In the genomic region with DNA sequence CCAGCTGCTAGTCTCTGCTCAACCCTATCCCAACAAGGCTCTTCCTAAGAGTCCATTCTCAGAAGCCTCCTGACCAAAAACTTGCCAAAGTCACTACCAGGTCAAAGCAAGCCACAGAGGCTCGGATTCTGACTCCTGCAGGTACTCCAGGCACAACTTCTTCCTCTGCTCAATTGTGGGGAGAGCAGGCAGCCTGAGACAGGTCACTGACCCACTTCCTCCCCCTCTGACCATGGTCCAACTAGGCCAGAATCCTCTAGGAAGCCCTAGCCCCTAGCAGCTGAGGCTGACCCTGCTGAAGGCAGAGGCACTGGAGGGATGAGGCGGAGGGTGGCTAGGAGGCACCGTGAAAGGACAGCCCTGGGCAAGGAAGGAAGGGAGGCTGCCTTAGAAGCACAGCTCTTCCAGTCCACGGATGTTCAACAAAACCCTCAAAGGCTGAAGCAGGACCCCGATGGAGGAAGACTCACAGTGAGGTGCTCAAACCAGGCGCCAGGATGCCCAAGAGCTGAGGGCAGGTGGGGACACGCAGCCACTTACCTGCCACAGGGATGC, we compare ENCODE assay signal across 8 mouse cellular contexts. TPM values are rescaled to one million over a fixed set of nuclear protein-coding genes. Genes with fewer than 3 reads are reported as not detected.
A peak's percentile ranks its signal among the peaks of the same experiment; 100 is the strongest.
DNase-seq lines count a peak whose midpoint lies in the region; ATAC-seq and TF ChIP-seq lines count a peak whose summit lies in the region.

No protein-coding gene starts in this region.

- H3K27ac ChIP-seq in embryonic facial prominence, embryonic 14.5 days (replicated peaks; ENCODE audit: low read depth, low read length), result peak overlapping the region; percentile 44
- H3K27ac ChIP-seq in kidney, adult 2 months (ENCODE audit: insufficient read depth, low read depth, low read length), result peak overlapping the region; percentile 44
- peak overlapping the region; percentile 76; the same call in 1 of the 2 replicates for H3K27ac ChIP-seq in midbrain, embryonic 16.5 days (ENCODE audit: low read length)

- peaks cover 59% of the 10 kb centered on the region for H3K4me1 ChIP-seq in lung, adult 2 months (ENCODE audit: control insufficient read depth, insufficient read depth, low read length)
- H3K4me1 ChIP-seq in embryonic facial prominence, embryonic 14.5 days (ENCODE audit: control insufficient read depth, insufficient read depth, low read length), result peaks cover 63% of the 10 kb centered on the region
- peaks cover 61% of the 10 kb centered on the region for H3K4me1 ChIP-seq in kidney, adult 2 months (ENCODE audit: control insufficient read depth, insufficient read depth, low read length)
- H3K4me1 ChIP-seq in midbrain, embryonic 16.5 days (ENCODE audit: control insufficient read depth, insufficient read depth, low read length), result peaks cover 46% of the 10 kb centered on the region

- DNase-seq in lung, adult 2 months, result no peak
- no peak for DNase-seq in lung, postnatal 14 days
- no peak for DNase-seq in embryonic facial prominence, embryonic 14.5 days (ENCODE audit: low spot score)
- peak; percentile 56 for DNase-seq in kidney, adult 2 months
- no peak for DNase-seq in adrenal gland, adult 18-20 months (ENCODE audit: low spot score in 2 of 2)
- no peak for DNase-seq in layer of hippocampus, adult 18-20 months (ENCODE audit: low spot score in 2 of 2)
- DNase-seq in adrenal gland, adult 2 months, result no peak

- H3K4me3 ChIP-seq in lung, adult 2 months (replicated peaks; ENCODE audit: extremely low read depth, low read depth, low read length), result peak overlapping the region; percentile 70
- H3K4me3 ChIP-seq in embryonic facial prominence, embryonic 14.5 days (ENCODE audit: low read depth, low read length), result peak overlapping the region; percentile 39
- peak overlapping the region; percentile 40 for H3K4me3 ChIP-seq in kidney, adult 2 months (ENCODE audit: insufficient read depth, low read depth, low read length)
- peak overlapping the region; percentile 25 for H3K4me3 ChIP-seq in midbrain, embryonic 16.5 days (ENCODE audit: low read depth, low read length)

- H3K4me2 ChIP-seq in embryonic facial prominence, embryonic 14.5 days (ENCODE audit: low read depth, low read length), result peak overlapping the region; percentile 63
- peak overlapping the region; percentile 51 for H3K4me2 ChIP-seq in midbrain, embryonic 16.5 days (ENCODE audit: low read length)

- no peaks in the 10 kb centered on the region for H3K9me3 ChIP-seq in embryonic facial prominence, embryonic 14.5 days (ENCODE audit: control insufficient read depth, low read length)
- no peaks in the 10 kb centered on the region for H3K9me3 ChIP-seq in midbrain, embryonic 16.5 days (replicated peaks; ENCODE audit: control insufficient read depth, low read length, poor library complexity, severe bottlenecking)

- no peak for ATAC-seq in embryonic facial prominence, embryonic 14.5 days (ENCODE audit: low read depth)
- ATAC-seq in midbrain, embryonic 16.5 days, result no peak

- 23% methylated on average over 7 of the region's 7 CpGs for WGBS in lung, adult 2 months
- WGBS in embryonic facial prominence, embryonic 14.5 days, result 44% methylated on average over 7 of the region's 7 CpGs
- WGBS in kidney, adult 2 months, result 44% methylated on average over 7 of the region's 7 CpGs
- 75% methylated on average over 7 of the region's 7 CpGs for WGBS in midbrain, embryonic 16.5 days

- H3K27me3 ChIP-seq in embryonic facial prominence, embryonic 14.5 days (replicated peaks; ENCODE audit: control insufficient read depth, insufficient read depth, low read length), result no peaks in the 10 kb centered on the region
- no peaks in the 10 kb centered on the region for H3K27me3 ChIP-seq in kidney, adult 2 months (replicated peaks; ENCODE audit: control insufficient read depth, insufficient read depth, low read length)
- H3K27me3 ChIP-seq in midbrain, embryonic 16.5 days (ENCODE audit: control insufficient read depth, insufficient read depth, low read depth, low read length), result no peaks in the 10 kb centered on the region

- no peak for TF ChIP-seq CTCF in lung, adult 2 months (IDR thresholded peaks at IDR 0.05; ENCODE audit: insufficient read depth, low read length)
- no peak for TF ChIP-seq CTCF in kidney, adult 2 months (conservative IDR thresholded peaks at IDR 0.05; ENCODE audit: insufficient read depth, insufficient read length, low read depth, low read length)

- 0 out of 2 replicates have a peak, but pooled peaks cover 14% of the 10 kb centered on the region for H3K36me3 ChIP-seq in embryonic facial prominence, embryonic 14.5 days (ENCODE audit: control insufficient read depth, insufficient read depth, low read length)
- no peaks in the 10 kb centered on the region for H3K36me3 ChIP-seq in kidney, adult 2 months (ENCODE audit: control insufficient read depth, insufficient read depth, low read length)
- peaks cover 9% of the 10 kb centered on the region for H3K36me3 ChIP-seq in midbrain, embryonic 16.5 days (ENCODE audit: control insufficient read depth, insufficient read depth, low read length)

- TF ChIP-seq POLR2A in lung, adult 2 months (IDR thresholded peaks at IDR 0.05; ENCODE audit: borderline replicate concordance, extremely low read depth, low read depth, low read length), result no peak
- no peak for TF ChIP-seq POLR2A in kidney, adult 2 months (IDR thresholded peaks at IDR 0.05; ENCODE audit: low read depth, low read length)

- peak overlapping the region; percentile 58 for H3K9ac ChIP-seq in embryonic facial prominence, embryonic 14.5 days (ENCODE audit: low read depth, low read length)
- H3K9ac ChIP-seq in midbrain, embryonic 16.5 days (ENCODE audit: low read depth, low read length), result peak overlapping the region; percentile 54

RNA-seq across cellular contexts. Expression of a gene that starts 12.0 kb away (rescaled TPM):
- 140 and 160 TPM in 2 replicates for polyA plus RNA-seq in lung, adult 2 months (2012; rRNA removed)
- polyA plus RNA-seq in embryonic facial prominence, embryonic 14.5 days (2014; fragmentation: Nextera tagmentation; extraction: Ambion mirVana), result 44.0 and 47.2 TPM in 2 replicates
- 69.2 TPM in 2 replicates for polyA plus RNA-seq in kidney, adult 2 months (2012; rRNA removed)
- 74.4 and 76.3 TPM in 2 replicates for polyA plus RNA-seq in midbrain, embryonic 16.5 days (2015; fragmentation: Nextera tagmentation; extraction: Ambion mirVana)
- total RNA-seq in adrenal gland, adult 18-20 months (2021), result 100 to 1,000 TPM in 1 of 2 experiments, 10 to 100 TPM in 1; 79.1 to 115 TPM
- 100 to 1,000 TPM; 258 to 266 TPM for total RNA-seq in layer of hippocampus, adult 18-20 months (2021)
- total RNA-seq in adrenal gland, adult 2 months (2021), result 100 to 1,000 TPM in 1 of 2 experiments, 10 to 100 TPM in 1; 67.8 to 127 TPM
- 99.3 and 131 TPM in 2 replicates for polyA plus RNA-seq in adrenal gland, adult 2 months (2012; rRNA removed)

RNA-seq across cellular contexts. Expression of a gene that starts 28.5 kb away (rescaled TPM):
- polyA plus RNA-seq in lung, adult 2 months (2012; rRNA removed), result 74.4 and 82.5 TPM in 2 replicates
- 27.9 and 29.3 TPM in 2 replicates for polyA plus RNA-seq in embryonic facial prominence, embryonic 14.5 days (2014; fragmentation: Nextera tagmentation; extraction: Ambion mirVana)
- polyA plus RNA-seq in kidney, adult 2 months (2012; rRNA removed), result 127 and 138 TPM in 2 replicates
- polyA plus RNA-seq in midbrain, embryonic 16.5 days (2015; fragmentation: Nextera tagmentation; extraction: Ambion mirVana), result 39.0 and 42.9 TPM in 2 replicates
- 100 to 1,000 TPM; 121 to 128 TPM for total RNA-seq in adrenal gland, adult 18-20 months (2021)
- 10 to 100 TPM; 61.0 to 65.1 TPM for total RNA-seq in layer of hippocampus, adult 18-20 months (2021)
- total RNA-seq in adrenal gland, adult 2 months (2021), result 100 to 1,000 TPM; 140 to 149 TPM
- 254 and 297 TPM in 2 replicates for polyA plus RNA-seq in adrenal gland, adult 2 months (2012; rRNA removed)

RNA-seq across cellular contexts. Expression of a gene that starts 30.7 kb away (rescaled TPM):
- 0.65 and 0.68 TPM in 2 replicates for polyA plus RNA-seq in lung, adult 2 months (2012; rRNA removed)
- polyA plus RNA-seq in embryonic facial prominence, embryonic 14.5 days (2014; fragmentation: Nextera tagmentation; extraction: Ambion mirVana), result 11.7 and 12.6 TPM in 2 replicates
- polyA plus RNA-seq in kidney, adult 2 months (2012; rRNA removed), result 0.41 and 0.81 TPM in 2 replicates
- 1.6 and 1.8 TPM in 2 replicates for polyA plus RNA-seq in midbrain, embryonic 16.5 days (2015; fragmentation: Nextera tagmentation; extraction: Ambion mirVana)
- total RNA-seq in adrenal gland, adult 18-20 months (2021), result under 1 TPM in 1 of 2 experiments, not detected in 1; 0.46 TPM
- total RNA-seq in layer of hippocampus, adult 18-20 months (2021), result 1 to 10 TPM in 1 of 2 experiments, under 1 TPM in 1; 0.86 to 1.8 TPM
- total RNA-seq in adrenal gland, adult 2 months (2021), result under 1 TPM; 0.35 to 0.93 TPM
- polyA plus RNA-seq in adrenal gland, adult 2 months (2012; rRNA removed), result 1.2 and 1.6 TPM in 2 replicates

RNA-seq across cellular contexts. Expression of a gene that starts 32.9 kb away (rescaled TPM):
- polyA plus RNA-seq in lung, adult 2 months (2012; rRNA removed), result 20.8 and 30.6 TPM in 2 replicates
- 92.9 and 98.4 TPM in 2 replicates for polyA plus RNA-seq in embryonic facial prominence, embryonic 14.5 days (2014; fragmentation: Nextera tagmentation; extraction: Ambion mirVana)
- polyA plus RNA-seq in kidney, adult 2 months (2012; rRNA removed), result 33.0 and 39.6 TPM in 2 replicates
- 87.8 and 95.3 TPM in 2 replicates for polyA plus RNA-seq in midbrain, embryonic 16.5 days (2015; fragmentation: Nextera tagmentation; extraction: Ambion mirVana)
- 100 to 1,000 TPM in 1 of 2 experiments, 10 to 100 TPM in 1; 83.9 to 102 TPM for total RNA-seq in adrenal gland, adult 18-20 months (2021)
- total RNA-seq in layer of hippocampus, adult 18-20 months (2021), result 10 to 100 TPM; 59.3 to 59.4 TPM
- total RNA-seq in adrenal gland, adult 2 months (2021), result 100 to 1,000 TPM in 1 of 2 experiments, 10 to 100 TPM in 1; 82.6 to 108 TPM
- 35.8 and 40.1 TPM in 2 replicates for polyA plus RNA-seq in adrenal gland, adult 2 months (2012; rRNA removed)

RNA-seq across cellular contexts. Expression of a gene that starts 50.6 kb away (rescaled TPM):
- 0.15 and 1.8 TPM in 2 replicates for polyA plus RNA-seq in lung, adult 2 months (2012; rRNA removed)
- 0.25 and 0.33 TPM in 2 replicates for polyA plus RNA-seq in embryonic facial prominence, embryonic 14.5 days (2014; fragmentation: Nextera tagmentation; extraction: Ambion mirVana)
- 0.10 and 0.70 TPM in 2 replicates for polyA plus RNA-seq in kidney, adult 2 months (2012; rRNA removed)
- 0.07 and 0.10 TPM in 2 replicates for polyA plus RNA-seq in midbrain, embryonic 16.5 days (2015; fragmentation: Nextera tagmentation; extraction: Ambion mirVana)
- under 1 TPM; 0.30 to 0.61 TPM for total RNA-seq in adrenal gland, adult 18-20 months (2021)
- total RNA-seq in layer of hippocampus, adult 18-20 months (2021), result 1 to 10 TPM; 2.3 to 2.9 TPM
- total RNA-seq in adrenal gland, adult 2 months (2021), result under 1 TPM; 0.12 to 0.45 TPM
- 0.75 and 0.95 TPM in 2 replicates for polyA plus RNA-seq in adrenal gland, adult 2 months (2012; rRNA removed)
